Mouse (Mus musculus): Measurements from ENCODE around the gene Krt7. TPM values are rescaled to one million over a fixed set of nuclear protein-coding genes. Genes with fewer than 3 reads are reported as not detected.

Krt7 gene
- 0.85 TPM for polyA plus RNA-seq (2014; fragmentation: Illumina TruSeq; extraction: RNeasy Lipid Tissue Mini Kit (QIAGEN cat#74804); ENCODE audit: low replicate concordance)

DNA sequence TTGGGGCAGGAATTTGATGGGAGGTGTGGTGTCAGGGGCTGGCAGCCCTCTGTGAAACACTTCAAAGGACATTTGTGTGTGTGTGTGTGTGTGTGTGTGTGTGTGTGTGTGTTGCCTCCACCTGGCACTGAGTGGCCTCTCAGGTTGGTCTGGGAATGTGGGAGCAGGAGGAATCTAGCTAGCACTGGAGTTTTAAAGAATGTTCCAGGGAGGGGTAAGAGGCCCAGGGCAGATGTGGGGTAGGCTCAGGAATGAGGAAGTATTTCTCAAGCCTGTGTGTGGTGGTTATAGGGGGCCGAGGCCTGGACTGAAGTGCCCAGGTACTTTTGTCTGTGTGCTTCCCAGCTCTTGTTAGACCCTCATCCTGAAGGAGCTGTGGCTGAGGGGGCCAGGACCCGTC is at the start of gene Krt7:
Krt7 (plus strand) TSS at position 269 of the 400 bp plus-strand sequence.

DNA sequence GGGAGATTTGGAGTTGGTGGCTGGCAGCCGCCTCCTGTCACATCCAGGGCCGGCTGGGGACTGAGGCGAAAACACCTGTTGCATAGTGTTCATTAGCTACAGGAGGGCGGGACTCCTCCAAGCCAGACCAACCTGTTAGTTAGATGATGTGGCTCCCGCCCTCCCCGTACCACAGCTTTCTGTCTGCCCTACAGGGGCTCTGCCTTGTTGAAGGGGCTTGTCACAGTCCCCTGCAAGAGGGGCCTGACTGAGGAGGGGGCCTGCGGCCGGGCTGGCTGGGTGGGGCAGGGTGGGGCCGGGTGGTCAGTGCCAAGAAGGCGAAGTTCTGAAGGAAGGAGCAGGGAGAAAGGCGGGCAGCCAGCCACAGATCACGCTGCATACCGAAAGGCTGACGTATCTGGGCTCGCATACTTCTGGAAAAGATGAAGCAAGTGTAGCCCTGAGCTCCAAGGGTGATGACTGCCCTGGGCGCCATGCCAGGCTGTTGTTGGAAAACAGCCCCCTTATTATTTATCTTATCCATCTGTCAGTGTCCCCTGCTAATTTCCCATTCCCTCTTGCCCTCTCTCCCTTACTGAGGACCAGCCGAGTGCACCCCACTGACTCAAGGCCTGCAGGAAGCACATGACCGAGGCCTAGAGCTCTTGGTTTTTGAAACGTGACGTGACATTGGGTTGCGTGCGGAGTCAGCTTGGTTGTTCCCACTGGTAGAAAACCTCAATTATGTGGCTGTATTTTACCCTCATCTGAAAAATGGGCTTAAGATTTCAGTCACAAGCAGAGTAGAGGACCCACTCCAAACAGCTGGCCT is 40.5 kb upstream of the Krt7 start, which contains the start of gene Krt80:
Krt80 (minus strand) TSS at position 62 of the 811 bp plus-strand sequence.

DNA sequence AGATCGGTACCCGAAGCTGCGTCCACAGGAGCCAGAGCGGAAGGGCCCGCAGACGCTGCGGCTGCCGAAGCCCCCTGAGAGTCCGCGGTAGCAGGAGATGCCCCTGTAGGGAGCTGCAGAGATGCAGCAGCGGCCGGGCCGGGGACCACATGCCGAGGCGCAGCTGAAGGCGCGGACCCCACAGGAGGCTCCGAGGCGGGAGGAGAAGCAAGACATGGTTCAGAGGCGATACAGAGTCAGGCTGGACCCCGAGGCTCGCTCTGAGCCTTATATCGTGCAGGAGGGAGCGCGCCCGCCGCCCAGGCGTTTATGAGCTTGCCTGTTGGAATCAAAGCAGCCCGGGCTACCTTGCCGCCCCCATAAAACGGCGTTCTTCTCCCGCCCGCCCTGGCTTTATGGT is 27.7 kb downstream of the Krt7 start, which contains the start of gene Krt87:
Krt87 (minus strand) TSS at position 250 of the 400 bp plus-strand sequence.

DNA sequence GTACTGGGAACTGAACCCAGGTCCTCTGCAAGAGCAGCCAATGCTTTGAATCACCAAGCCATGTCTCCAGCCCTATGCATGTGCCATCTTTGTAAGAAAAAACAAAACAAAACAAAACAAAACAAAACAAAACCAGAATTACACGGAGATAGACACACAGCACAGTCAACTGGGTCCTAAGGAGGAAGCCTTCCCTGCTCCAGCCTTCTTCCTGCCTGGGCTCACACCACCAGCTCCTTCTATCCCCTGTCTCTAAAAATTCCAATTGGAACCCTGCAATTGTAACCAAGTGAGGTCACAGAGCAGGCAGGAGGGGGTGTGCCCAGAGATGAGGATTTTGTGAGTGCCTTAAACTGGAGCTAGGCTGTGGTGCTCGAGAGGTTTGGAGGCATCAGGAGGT is 36.6 kb downstream of the Krt7 start, which contains the start of gene Krt88:
Krt88 (plus strand) TSS at position 301 of the 400 bp plus-strand sequence.

DNA sequence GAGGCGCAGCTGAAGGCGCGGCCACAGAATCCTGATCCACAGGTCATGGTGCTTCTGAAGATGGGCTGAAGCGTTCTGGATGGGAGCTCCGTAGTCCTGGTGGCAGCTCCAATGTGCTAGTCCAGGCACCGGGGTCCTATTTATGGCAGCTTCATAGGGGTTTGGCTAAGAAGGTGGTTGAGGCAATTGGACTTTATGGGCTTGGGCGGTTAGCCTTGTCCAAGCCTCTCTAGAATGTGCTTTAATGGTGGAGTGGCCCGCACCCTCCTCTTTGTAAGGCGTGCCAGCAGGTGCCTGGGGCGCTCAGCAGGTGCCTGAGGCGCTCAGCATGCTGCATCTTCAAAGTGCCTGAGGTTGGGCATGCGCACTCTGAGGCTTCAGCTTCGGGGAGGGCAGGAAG is 52.8 kb downstream of the Krt7 start, which contains the start of gene Krt81:
Krt81 (minus strand) TSS at position 101 of the 400 bp plus-strand sequence.

DNA sequence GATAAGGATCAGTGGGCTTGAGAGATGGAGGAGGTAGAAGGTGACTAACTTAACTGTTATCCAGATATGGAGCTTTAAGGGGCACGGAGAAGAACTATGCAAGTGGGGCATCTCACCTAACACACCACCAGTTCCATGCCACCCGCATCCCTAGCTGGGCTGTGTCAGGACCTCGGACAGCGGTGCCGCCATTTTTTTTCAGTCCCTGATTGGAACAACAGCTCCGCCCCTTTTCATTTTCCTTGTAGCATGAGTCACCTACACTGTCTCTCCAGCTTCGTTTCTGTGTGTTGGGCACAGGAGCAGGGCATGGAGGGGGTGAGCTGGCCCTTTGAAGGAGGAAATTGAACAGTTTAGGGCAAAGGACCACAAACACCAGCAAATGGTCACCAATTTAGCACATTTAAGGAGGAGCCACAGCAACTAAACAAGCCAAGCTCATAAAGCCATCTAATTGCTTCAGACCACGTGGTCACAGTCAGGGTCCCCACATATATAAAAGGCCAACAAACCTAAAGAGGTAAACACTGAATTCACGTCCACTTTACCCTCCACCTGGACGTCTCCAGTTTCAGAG is 62.2 kb downstream of the Krt7 start, which contains the start of gene Krt86:
Krt86 (plus strand) TSS at position 527 of the 577 bp plus-strand sequence.

Other genes starting within 250 kb of the Krt7 start
- gene Acvr1b, start 237.0 kb upstream of the Krt7 start, polyA plus RNA-seq (2014; fragmentation: Illumina TruSeq; extraction: RNeasy Lipid Tissue Mini Kit (QIAGEN cat#74804); ENCODE audit: low replicate concordance), result 17.5 TPM
- gene Grasp, start 186.9 kb upstream of the Krt7 start, polyA plus RNA-seq (2014; fragmentation: Illumina TruSeq; extraction: RNeasy Lipid Tissue Mini Kit (QIAGEN cat#74804); ENCODE audit: low replicate concordance), result not detected
- gene Nr4a1, start 156.8 kb upstream of the Krt7 start, polyA plus RNA-seq (2014; fragmentation: Illumina TruSeq; extraction: RNeasy Lipid Tissue Mini Kit (QIAGEN cat#74804); ENCODE audit: low replicate concordance), result 1.6 TPM
- not detected for gene Atg101, start 126.8 kb upstream of the Krt7 start, polyA plus RNA-seq (2014; fragmentation: Illumina TruSeq; extraction: RNeasy Lipid Tissue Mini Kit (QIAGEN cat#74804); ENCODE audit: low replicate concordance)
- not detected for gene 6030408B16Rik, start 117.8 kb upstream of the Krt7 start, polyA plus RNA-seq (2014; fragmentation: Illumina TruSeq; extraction: RNeasy Lipid Tissue Mini Kit (QIAGEN cat#74804); ENCODE audit: low replicate concordance)
- not detected for gene Krt80, start 40.9 kb upstream of the Krt7 start, polyA plus RNA-seq (2014; fragmentation: Illumina TruSeq; extraction: RNeasy Lipid Tissue Mini Kit (QIAGEN cat#74804); ENCODE audit: low replicate concordance)
- gene Krt87, start 27.8 kb downstream of the Krt7 start, polyA plus RNA-seq (2014; fragmentation: Illumina TruSeq; extraction: RNeasy Lipid Tissue Mini Kit (QIAGEN cat#74804); ENCODE audit: low replicate concordance), result not detected
- not detected for gene Krt88, start 36.7 kb downstream of the Krt7 start, polyA plus RNA-seq (2014; fragmentation: Illumina TruSeq; extraction: RNeasy Lipid Tissue Mini Kit (QIAGEN cat#74804); ENCODE audit: low replicate concordance)
- gene Krt81, start 52.7 kb downstream of the Krt7 start, polyA plus RNA-seq (2014; fragmentation: Illumina TruSeq; extraction: RNeasy Lipid Tissue Mini Kit (QIAGEN cat#74804); ENCODE audit: low replicate concordance), result not detected
- gene Krt86, start 62.4 kb downstream of the Krt7 start, polyA plus RNA-seq (2014; fragmentation: Illumina TruSeq; extraction: RNeasy Lipid Tissue Mini Kit (QIAGEN cat#74804); ENCODE audit: low replicate concordance), result not detected
- not detected for gene Krt83, start 80.5 kb downstream of the Krt7 start, polyA plus RNA-seq (2014; fragmentation: Illumina TruSeq; extraction: RNeasy Lipid Tissue Mini Kit (QIAGEN cat#74804); ENCODE audit: low replicate concordance)
- not detected for gene Gm49425, start 106.2 kb downstream of the Krt7 start, polyA plus RNA-seq (2014; fragmentation: Illumina TruSeq; extraction: RNeasy Lipid Tissue Mini Kit (QIAGEN cat#74804); ENCODE audit: low replicate concordance)
- not detected for gene Krt84, start 121.8 kb downstream of the Krt7 start, polyA plus RNA-seq (2014; fragmentation: Illumina TruSeq; extraction: RNeasy Lipid Tissue Mini Kit (QIAGEN cat#74804); ENCODE audit: low replicate concordance)
- gene Krt82, start 139.6 kb downstream of the Krt7 start, polyA plus RNA-seq (2014; fragmentation: Illumina TruSeq; extraction: RNeasy Lipid Tissue Mini Kit (QIAGEN cat#74804); ENCODE audit: low replicate concordance), result not detected
- not detected for gene Krt90, start 151.9 kb downstream of the Krt7 start, polyA plus RNA-seq (2014; fragmentation: Illumina TruSeq; extraction: RNeasy Lipid Tissue Mini Kit (QIAGEN cat#74804); ENCODE audit: low replicate concordance)
- not detected for gene Krt75, start 162.9 kb downstream of the Krt7 start, polyA plus RNA-seq (2014; fragmentation: Illumina TruSeq; extraction: RNeasy Lipid Tissue Mini Kit (QIAGEN cat#74804); ENCODE audit: low replicate concordance)
- gene Gm5414, start 217.1 kb downstream of the Krt7 start, polyA plus RNA-seq (2014; fragmentation: Illumina TruSeq; extraction: RNeasy Lipid Tissue Mini Kit (QIAGEN cat#74804); ENCODE audit: low replicate concordance), result not detected
- gene Gm5478, start 236.3 kb downstream of the Krt7 start, polyA plus RNA-seq (2014; fragmentation: Illumina TruSeq; extraction: RNeasy Lipid Tissue Mini Kit (QIAGEN cat#74804); ENCODE audit: low replicate concordance), result not detected

Data from small intestine, adult 10 weeks (tissue).